Mouse (Mus musculus): ENCODE measurements at regions not wholly inside any gene's neighbourhood (a gene's known extent, or its start where the extent isn't known, plus 50 kb on each side); places are given as distances from the start of the nearest gene placed in this dataset.

DNA sequence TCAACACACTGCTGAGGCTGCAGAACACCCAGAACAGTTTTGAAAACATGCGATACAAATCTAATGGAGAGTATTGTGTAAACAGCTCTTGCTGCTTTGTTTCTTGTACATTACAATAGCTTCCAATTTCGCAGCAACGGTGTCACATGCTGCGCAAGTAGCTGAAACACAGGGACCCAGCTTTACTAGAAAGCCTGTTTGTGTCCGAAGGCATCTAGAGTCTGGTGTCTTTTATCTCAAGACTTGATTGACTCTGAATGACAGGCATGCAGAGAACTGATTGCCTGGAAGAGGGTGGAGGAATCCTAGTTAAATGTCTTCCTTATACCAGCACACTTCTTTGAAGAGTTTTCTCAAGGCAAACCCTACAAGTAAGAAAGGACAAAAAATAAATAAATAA is 66.1 kb upstream of the Fgf10 start:
- no peak for DNase-seq
- intact Hi-C loops (cut with DNase I; ENCODE audit: low total_unique reads), result no loop called here

- no peak for DNase-seq
- intact Hi-C loops (cut with DNase I; ENCODE audit: low total_unique reads), result loop anchor here (5.0 kb wide), 1 partner anchor 195 kb away; no protein-coding TSS in a partner anchor
Observed at GRCm38 (mm10) chr13:118596856-118597255, 72.7 kb upstream of the Fgf10 start.

DNA sequence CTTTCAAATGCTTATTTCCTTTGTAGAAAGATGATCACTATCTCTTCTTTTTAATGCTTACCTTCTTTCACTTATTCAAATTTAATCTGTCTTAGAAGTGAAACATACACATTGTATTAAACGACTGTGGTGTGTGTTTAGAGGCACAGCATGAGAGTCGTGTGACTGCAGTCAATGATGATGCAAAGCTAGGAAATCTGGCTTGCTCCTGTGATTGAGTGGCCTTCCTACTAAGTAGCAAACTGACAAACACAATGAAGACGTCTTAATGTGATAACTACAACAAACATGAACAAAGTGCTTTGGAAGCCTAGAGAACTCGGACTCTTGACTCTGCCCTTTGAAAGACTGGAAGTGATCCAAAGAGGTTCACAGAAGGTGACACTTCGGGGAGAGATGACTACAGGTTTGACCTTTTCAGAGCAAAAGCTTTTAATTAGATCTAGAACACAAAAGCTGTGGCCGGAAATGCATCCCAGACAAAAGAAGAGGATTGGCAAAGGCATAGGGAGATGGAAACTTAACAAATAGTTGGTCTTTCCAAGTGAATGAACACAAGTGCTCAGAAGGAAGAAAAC is 73.3 kb upstream of the Fgf10 start:
- no peak for DNase-seq
- intact Hi-C loops (cut with DNase I; ENCODE audit: low total_unique reads), result loop anchor here (5.0 kb wide), 1 partner anchor 194 kb away; no protein-coding TSS in a partner anchor

DNA sequence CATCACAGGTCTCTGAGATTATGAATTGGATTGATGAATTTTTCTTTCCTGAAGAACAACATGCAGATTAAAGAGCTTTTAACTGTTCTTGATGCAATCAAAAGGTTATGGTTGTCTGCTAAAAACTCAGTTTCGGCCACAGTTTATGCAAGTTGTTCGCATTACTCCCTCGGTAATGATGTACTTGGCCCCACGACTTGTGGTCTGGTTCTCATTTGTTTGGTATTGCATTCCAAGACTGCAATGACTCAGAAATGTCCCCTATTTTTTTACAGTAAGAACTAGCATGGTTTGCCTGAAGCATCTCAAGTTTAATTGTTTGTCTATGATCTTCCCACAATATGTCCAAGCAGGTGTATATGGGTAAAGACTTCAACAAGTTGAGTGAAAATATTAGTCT is 77.5 kb upstream of the Fgf10 start:
- intact Hi-C loops (cut with DNase I; ENCODE audit: low total_unique reads), result no loop called here
- no peak for DNase-seq

DNA sequence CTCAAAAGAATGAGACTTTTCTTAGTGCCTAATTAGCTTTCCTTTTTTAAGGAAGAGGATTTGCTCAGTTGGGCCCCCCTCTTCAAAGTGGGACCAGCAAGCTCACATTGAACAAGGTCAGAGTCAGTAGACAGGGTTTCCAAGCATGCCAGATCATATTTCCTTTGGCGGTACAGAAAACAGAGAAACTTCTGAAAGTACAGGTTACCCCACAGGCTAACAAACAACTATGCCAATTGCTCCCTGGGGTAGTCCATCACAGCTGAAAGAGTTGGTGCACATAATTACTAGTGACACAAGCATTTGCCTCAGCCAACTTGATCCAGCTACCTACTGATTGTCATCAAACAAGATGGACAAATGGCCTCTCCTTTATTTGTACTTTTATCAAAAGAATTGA is 97.0 kb upstream of the Fgf10 start:
- intact Hi-C loops (cut with DNase I; ENCODE audit: low total_unique reads), result no loop called here

GRCm38 (mm10) chr13:118565219-118565833 is 104.3 kb upstream of the Fgf10 start:
- intact Hi-C loops (cut with DNase I; ENCODE audit: low total_unique reads), result no loop called here
- no peak for DNase-seq

More for the DNA sequence above, 97.0 kb upstream of the Fgf10 start:
- DNase-seq, result no peak

- no peak for DNase-seq
- intact Hi-C loops (cut with DNase I; ENCODE audit: low total_unique reads), result no loop called here
Observed at GRCm38 (mm10) chr13:118558966-118559365, 110.6 kb upstream of the Fgf10 start.

DNA sequence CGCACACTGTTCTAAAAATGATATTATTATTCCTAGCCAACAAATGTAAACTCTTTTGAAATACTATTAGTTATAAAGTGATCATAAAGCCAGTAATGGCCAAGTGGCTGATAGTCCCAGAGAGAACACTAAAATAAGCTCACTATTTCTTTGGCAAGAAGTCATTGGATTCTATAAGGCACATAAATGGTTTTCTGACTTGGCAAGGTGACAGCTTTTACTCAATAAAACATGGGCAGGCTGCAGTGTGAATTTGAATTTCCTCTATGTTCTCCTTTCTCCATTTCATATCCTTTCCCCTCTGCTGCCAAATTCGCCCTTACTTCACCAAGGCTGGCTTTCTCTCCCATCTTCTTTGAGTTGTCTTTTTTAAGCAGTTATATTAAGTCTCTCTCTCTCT is 117.6 kb upstream of the Fgf10 start:
- intact Hi-C loops (cut with DNase I; ENCODE audit: low total_unique reads), result no loop called here
- DNase-seq, result no peak

GRCm38 (mm10) chr13:118538742-118539141 is 130.8 kb upstream of the Fgf10 start:
- intact Hi-C loops (cut with DNase I; ENCODE audit: low total_unique reads), result no loop called here
- DNase-seq, result no peak

- no peak for DNase-seq
Observed at GRCm38 (mm10) chr13:118513961-118514360, 126.9 kb upstream of the Mrps30 start.

DNA sequence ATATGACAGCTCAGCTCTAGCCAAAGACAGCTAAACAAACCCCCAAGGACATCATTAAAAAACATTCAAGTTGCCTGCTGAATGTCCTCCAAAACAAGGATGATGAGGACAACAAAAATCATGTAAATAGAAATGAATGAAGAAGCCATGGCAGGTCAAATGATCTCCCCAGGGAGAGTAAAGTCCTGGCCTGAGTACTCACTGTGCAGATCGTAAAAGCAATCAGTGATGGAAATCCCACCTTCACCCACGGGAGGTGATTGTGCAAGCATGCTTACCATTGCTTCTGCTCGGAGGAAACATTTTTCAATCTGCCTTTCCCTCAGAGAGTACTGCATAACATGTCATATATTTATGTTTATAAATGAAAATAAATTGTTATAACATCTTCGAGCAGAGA is 119.1 kb upstream of the Mrps30 start:
- intact Hi-C loops (cut with DNase I; ENCODE audit: low total_unique reads), result no loop called here
- peak; percentile 24 for DNase-seq

More at GRCm38 (mm10) chr13:118513961-118514360, 126.9 kb upstream of the Mrps30 start:
- intact Hi-C loops (cut with DNase I; ENCODE audit: low total_unique reads), result no loop called here

- intact Hi-C loops (cut with DNase I; ENCODE audit: low total_unique reads), result no loop called here
- no peak for DNase-seq
Observed at GRCm38 (mm10) chr13:118490610-118491009, 103.6 kb upstream of the Mrps30 start.

- DNase-seq, result no peak
- intact Hi-C loops (cut with DNase I; ENCODE audit: low total_unique reads), result no loop called here
Observed at GRCm38 (mm10) chr13:118483031-118483430, 96.0 kb upstream of the Mrps30 start.

DNA sequence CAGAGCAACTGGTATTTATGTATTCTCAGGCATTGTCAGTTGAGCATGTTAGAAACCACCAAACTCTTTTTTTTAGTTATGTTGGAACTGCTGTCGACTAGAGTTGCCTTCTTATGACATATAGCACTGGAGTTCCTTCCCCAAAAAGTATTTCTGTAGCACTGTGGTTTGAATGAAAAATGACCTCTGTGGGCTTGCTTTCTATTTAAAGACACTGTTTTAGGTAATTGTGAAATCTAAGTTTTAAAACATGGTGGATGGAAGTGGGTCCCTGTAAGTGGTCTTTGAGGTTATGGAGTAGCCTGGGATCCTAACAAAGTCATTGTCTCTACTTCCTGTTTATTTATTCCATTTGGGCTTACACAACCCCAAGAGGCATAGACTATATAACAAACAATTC is 93.2 kb upstream of the Mrps30 start:
- DNase-seq, result no peak

GRCm38 (mm10) chr13:118478487-118478886 is 91.4 kb upstream of the Mrps30 start:
- no peak for DNase-seq
- intact Hi-C loops (cut with DNase I; ENCODE audit: low total_unique reads), result no loop called here

More for the DNA sequence above, 93.2 kb upstream of the Mrps30 start:
- intact Hi-C loops (cut with DNase I; ENCODE audit: low total_unique reads), result no loop called here

GRCm38 (mm10) chr13:118472578-118472977 is 85.5 kb upstream of the Mrps30 start:
- no peak for DNase-seq
- intact Hi-C loops (cut with DNase I; ENCODE audit: low total_unique reads), result no loop called here

- DNase-seq, result no peak
- intact Hi-C loops (cut with DNase I; ENCODE audit: low total_unique reads), result no loop called here
Observed at GRCm38 (mm10) chr13:118459672-118460384, 72.8 kb upstream of the Mrps30 start.

GRCm38 (mm10) chr13:118448977-118449705 is 62.1 kb upstream of the Mrps30 start:
- intact Hi-C loops (cut with DNase I; ENCODE audit: low total_unique reads), result no loop called here
- no peak for DNase-seq

DNA sequence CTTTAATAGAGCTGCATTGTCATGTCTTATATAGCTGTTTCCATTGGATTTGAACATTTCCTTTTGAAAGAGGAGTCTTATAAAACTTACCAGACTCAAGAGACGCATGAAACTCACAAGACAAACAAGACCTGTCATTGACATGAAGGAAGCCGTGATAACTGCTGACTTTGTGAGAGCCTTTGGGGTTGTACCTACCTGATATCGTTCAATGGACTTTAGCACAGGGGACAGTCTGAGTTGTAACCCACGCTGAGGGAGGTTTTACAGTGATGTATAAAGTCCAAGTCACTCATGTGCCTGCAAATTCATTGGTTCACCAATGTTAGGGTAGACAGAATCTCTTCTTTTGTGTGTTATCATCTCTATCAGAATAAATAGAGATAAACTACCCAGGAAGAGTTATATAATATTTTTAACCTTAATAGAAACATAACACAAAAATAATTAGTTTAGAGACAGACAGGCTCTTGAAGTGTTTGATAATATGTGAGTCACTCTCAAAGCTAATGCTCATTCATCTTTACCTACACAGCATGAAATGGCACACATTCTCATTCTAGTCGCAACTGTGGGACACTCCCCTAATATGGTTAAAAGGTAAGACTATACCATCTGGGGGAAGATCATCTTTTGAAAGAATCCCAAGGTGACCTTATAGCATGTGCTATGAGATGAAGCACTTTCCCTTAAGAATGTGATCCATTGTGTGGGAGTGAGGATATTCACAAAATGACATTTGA is 54.4 kb upstream of the Mrps30 start:
- DNase-seq, result no peak
- intact Hi-C loops (cut with DNase I; ENCODE audit: low total_unique reads), result no loop called here

Data from gastrocnemius, postnatal 14 days (tissue).